Mouse (Mus musculus) limb, embryonic 11.5 days (tissue): ENCODE results near the gene Trim37. TPM values are rescaled to one million over a fixed set of nuclear protein-coding genes. Genes with fewer than 3 reads are reported as not detected.
"Not testable (repeated sequence)": the region's sequence is repeated elsewhere in the genome, so short reads cannot be mapped to it uniquely, and the experiment has no call there.

Experiments used
- ATAC-seq: fragments of 200-750 bp; cut with Nextera tagmentation; 2 replicates; pipeline ENCODE4 v1.8.0; 2017; ENCODE audit warnings: low read depth; ENCODE audit not compliant: insufficient number of reproducible peaks, low FRiP score, low TSS enrichment
- DNase-seq: peaks from one replicate; pipeline ENCODE4 v3.0.0-alpha.2; 2015; ENCODE audit warnings: low spot score
- H3K27ac ChIP-seq: fragments of 300-500 bp; sonication (generic); replicated peaks from 2 replicates; pipeline ENCODE4 v1.5.1; 2014; ENCODE audit warnings: low read depth, mild to moderate bottlenecking, low read length
- H3K27me3 ChIP-seq: fragments of 300-500 bp; sonication (generic); 2 replicates; pipeline ENCODE4 v1.6.1; 2014; ENCODE audit warnings: mild to moderate bottlenecking, low read length, mixed read lengths; ENCODE audit not compliant: control insufficient read depth, insufficient read depth
- H3K36me3 ChIP-seq: fragments of 300-500 bp; sonication (generic); 2 replicates; pipeline ENCODE4 v1.6.1; 2014; ENCODE audit warnings: mild to moderate bottlenecking, low read length, moderate library complexity, mixed read lengths; ENCODE audit not compliant: control insufficient read depth, insufficient read depth
- H3K4me1 ChIP-seq: fragments of 300-500 bp; sonication (generic); 2 replicates; pipeline ENCODE4 v1.6.1; 2014; ENCODE audit warnings: low read length, mixed read lengths; ENCODE audit not compliant: control insufficient read depth, insufficient read depth
- H3K4me2 ChIP-seq: fragments of 300-500 bp; sonication (generic); 2 replicates; pipeline ENCODE4 v1.6.1; 2014; ENCODE audit warnings: low read depth, mild to moderate bottlenecking, moderate library complexity; ENCODE audit not compliant: severe bottlenecking
- H3K4me3 ChIP-seq: fragments of 300-500 bp; sonication (generic); 2 replicates; pipeline ENCODE4 v1.5.1; 2014; ENCODE audit warnings: low read depth, low read length
- H3K9ac ChIP-seq: fragments of 300-500 bp; sonication (generic); 2 replicates; pipeline ENCODE4 v1.6.1; 2014; ENCODE audit warnings: mild to moderate bottlenecking, low read length
- H3K9me3 ChIP-seq: fragments of 300-500 bp; sonication (generic); 2 replicates; pipeline ENCODE4 v1.6.1; 2016; ENCODE audit warnings: low read length; ENCODE audit not compliant: control insufficient read depth
- WGBS: fragments of 180-500 bp; shearing (Covaris S2); extraction: QIAGEN DNeasy Blood & Tissue Kit; methylation state at CpG from one replicate; pipeline ENCODE4 v1.1.7; 2014; 5-methylcytosine and 5-hydroxymethylcytosine counted together
- polyA plus RNA-seq: library from polyadenylated mRNA; unstranded; fragments of >200 nt; fragmentation: Nextera tagmentation; extraction: Ambion mirVana; gene quantifications from 2 replicates; pipeline ENCODE4 v1.2.1, GENCODE M21; 2014

Gene Trim37
- polyA plus RNA-seq, 1 experiment from 2014 or later: 39.1 TPM

GRCm38 (mm10) chr11:87250132-87250531 is 123.3 kb downstream of the Trim37 start:
- 85% methylated on average over 6 of the region's 6 CpGs for WGBS
- Histone ChIP-seq H3K9me3 (no peaks in the 10 kb centered on the region), H3K9ac (no peak overlapping the region), H3K27ac (no peak overlapping the region), H3K27me3 (no peaks in the 10 kb centered on the region), H3K4me1 (peaks cover 10% of the 10 kb centered on the region), H3K4me3 (no peak overlapping the region), H3K4me2 (no peak overlapping the region), H3K36me3 (no peaks in the 10 kb centered on the region)
- ATAC-seq (no peak), DNase-seq (no peak)

- Histone ChIP-seq H3K27ac (no peak overlapping the region), H3K27me3 (no peaks in the 10 kb centered on the region), H3K4me1 (no peaks in the 10 kb centered on the region), H3K4me2 (no peak overlapping the region), H3K9ac (no peak overlapping the region), H3K36me3 (no peaks in the 10 kb centered on the region), H3K9me3 (no peaks in the 10 kb centered on the region), H3K4me3 (no peak overlapping the region)
- DNase-seq (no peak), ATAC-seq (no peak)
- WGBS: 89% methylated on average over 6 of the region's 6 CpGs
Observed at GRCm38 (mm10) chr11:87253294-87253693, 126.4 kb downstream of the Trim37 start.

GRCm38 (mm10) chr11:87254149-87254548 is 127.3 kb downstream of the Trim37 start:
- WGBS: 60% methylated on average over 5 of the region's 5 CpGs
- Histone ChIP-seq H3K36me3 (no peaks in the 10 kb centered on the region), H3K9ac (no peak overlapping the region), H3K27me3 (no peaks in the 10 kb centered on the region), H3K4me1 (no peaks in the 10 kb centered on the region), H3K27ac (no peak overlapping the region), H3K4me3 (no peak overlapping the region), H3K4me2 (no peak overlapping the region), H3K9me3 (no peaks in the 10 kb centered on the region)
- no peak for ATAC-seq
- no peak for DNase-seq

GRCm38 (mm10) chr11:87257282-87257681 is 130.4 kb downstream of the Trim37 start:
- H3K9ac ChIP-seq: no peak overlapping the region
- ATAC-seq (no peak), DNase-seq (no peak)
- no peaks in the 10 kb centered on the region for H3K4me1 ChIP-seq
- H3K4me3 ChIP-seq: no peak overlapping the region
- no peak overlapping the region for H3K4me2 ChIP-seq
- no peak overlapping the region for H3K27ac ChIP-seq
- no peaks in the 10 kb centered on the region for H3K9me3 ChIP-seq
- WGBS: 92% methylated on average over 5 of the region's 5 CpGs
- no peaks in the 10 kb centered on the region for H3K27me3 ChIP-seq
- H3K36me3 ChIP-seq: no peaks in the 10 kb centered on the region

GRCm38 (mm10) chr11:87259792-87260191 is 132.9 kb downstream of the Trim37 start:
- no peak for ATAC-seq
- Histone ChIP-seq H3K27ac (no peak overlapping the region), H3K4me2 (no peak overlapping the region), H3K4me1 (0 out of 2 replicates have a peak, but pooled peaks cover 5% of the 10 kb centered on the region), H3K4me3 (no peak overlapping the region), H3K27me3 (no peaks in the 10 kb centered on the region), H3K9me3 (no peaks in the 10 kb centered on the region), H3K9ac (no peak overlapping the region), H3K36me3 (no peaks in the 10 kb centered on the region)
- DNase-seq: no peak
- WGBS: 87% methylated on average over 10 of the region's 10 CpGs

- H3K36me3 ChIP-seq, DNase-seq, H3K27ac ChIP-seq, ATAC-seq, H3K9me3 ChIP-seq, H3K4me3 ChIP-seq, H3K9ac ChIP-seq, H3K27me3 ChIP-seq, H3K4me2 ChIP-seq, H3K4me1 ChIP-seq: not testable (repeated sequence)
- 81% methylated on average over 4 of the region's 4 CpGs for WGBS
Observed at GRCm38 (mm10) chr11:87261705-87262104, 134.8 kb downstream of the Trim37 start.

- H3K36me3 ChIP-seq: no peaks in the 10 kb centered on the region
- no peaks in the 10 kb centered on the region for H3K9me3 ChIP-seq
- no peaks in the 10 kb centered on the region for H3K27me3 ChIP-seq
- ATAC-seq (no peak), DNase-seq (peak; percentile 30)
- H3K9ac ChIP-seq: no peak overlapping the region
- H3K27ac ChIP-seq: no peak overlapping the region
- no peak overlapping the region for H3K4me3 ChIP-seq
- 17% methylated on average over 7 of the region's 7 CpGs for WGBS
- H3K4me2 ChIP-seq: no peak overlapping the region
- H3K4me1 ChIP-seq: 0 out of 2 replicates have a peak, but pooled peaks cover 5% of the 10 kb centered on the region
Observed at GRCm38 (mm10) chr11:87263946-87264345, 137.1 kb downstream of the Trim37 start.

GRCm38 (mm10) chr11:87266246-87266645 is 139.4 kb downstream of the Trim37 start:
- H3K4me1 ChIP-seq: 0 out of 2 replicates have a peak, but pooled peaks cover 5% of the 10 kb centered on the region
- no peaks in the 10 kb centered on the region for H3K36me3 ChIP-seq
- no peaks in the 10 kb centered on the region for H3K27me3 ChIP-seq
- no peak overlapping the region for H3K4me2 ChIP-seq
- no peak overlapping the region for H3K4me3 ChIP-seq
- H3K9ac ChIP-seq: no peak overlapping the region
- H3K27ac ChIP-seq: no peak overlapping the region
- WGBS: 61% methylated on average over 4 of the region's 4 CpGs
- ATAC-seq (no peak), DNase-seq (no peak)
- H3K9me3 ChIP-seq: no peaks in the 10 kb centered on the region

- no peak overlapping the region for H3K4me3 ChIP-seq
- WGBS: 83% methylated on average over 2 of the region's 2 CpGs
- ATAC-seq: no peak
- 0 out of 2 replicates have a peak, but pooled peaks cover 5% of the 10 kb centered on the region for H3K4me1 ChIP-seq
- DNase-seq: no peak
- H3K27ac ChIP-seq: no peak overlapping the region
- no peak overlapping the region for H3K4me2 ChIP-seq
- H3K27me3 ChIP-seq: no peaks in the 10 kb centered on the region
- H3K9ac ChIP-seq: no peak overlapping the region
- no peaks in the 10 kb centered on the region for H3K9me3 ChIP-seq
- no peaks in the 10 kb centered on the region for H3K36me3 ChIP-seq
Observed at GRCm38 (mm10) chr11:87268803-87269202, 141.9 kb downstream of the Trim37 start.
